Mouse (Mus musculus) kidney, postnatal 25 days (tissue): ENCODE results near the gene Preb.

Experiments used
- DNase-seq, 2 experiments: peaks; one replicate each; pipeline ENCODE4 v3.0.0; 2021; ENCODE audit warnings: mixed read lengths in 2 of 2

The Preb gene

DNA sequence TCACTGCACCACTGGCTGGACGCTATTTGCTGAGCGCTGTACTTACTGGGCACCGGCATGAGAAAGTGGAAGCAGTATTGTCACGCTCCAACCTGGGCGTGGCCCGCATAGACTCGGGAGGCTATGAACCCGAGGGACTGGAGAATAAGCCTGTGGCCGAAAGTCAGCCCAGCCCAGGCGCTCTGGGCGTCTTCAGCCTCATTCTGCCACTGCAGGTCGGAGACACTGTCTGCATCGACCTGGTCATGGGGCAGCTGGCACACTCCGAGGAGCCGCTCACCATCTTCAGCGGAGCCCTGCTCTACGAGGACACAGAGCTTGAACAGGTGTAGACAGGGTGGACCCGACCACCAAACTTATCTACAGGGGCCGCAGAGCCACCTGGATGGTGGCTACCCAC lies 39.5 kb downstream of the Preb start:
- DNase-seq = peak; percentile 47 to 79

DNA sequence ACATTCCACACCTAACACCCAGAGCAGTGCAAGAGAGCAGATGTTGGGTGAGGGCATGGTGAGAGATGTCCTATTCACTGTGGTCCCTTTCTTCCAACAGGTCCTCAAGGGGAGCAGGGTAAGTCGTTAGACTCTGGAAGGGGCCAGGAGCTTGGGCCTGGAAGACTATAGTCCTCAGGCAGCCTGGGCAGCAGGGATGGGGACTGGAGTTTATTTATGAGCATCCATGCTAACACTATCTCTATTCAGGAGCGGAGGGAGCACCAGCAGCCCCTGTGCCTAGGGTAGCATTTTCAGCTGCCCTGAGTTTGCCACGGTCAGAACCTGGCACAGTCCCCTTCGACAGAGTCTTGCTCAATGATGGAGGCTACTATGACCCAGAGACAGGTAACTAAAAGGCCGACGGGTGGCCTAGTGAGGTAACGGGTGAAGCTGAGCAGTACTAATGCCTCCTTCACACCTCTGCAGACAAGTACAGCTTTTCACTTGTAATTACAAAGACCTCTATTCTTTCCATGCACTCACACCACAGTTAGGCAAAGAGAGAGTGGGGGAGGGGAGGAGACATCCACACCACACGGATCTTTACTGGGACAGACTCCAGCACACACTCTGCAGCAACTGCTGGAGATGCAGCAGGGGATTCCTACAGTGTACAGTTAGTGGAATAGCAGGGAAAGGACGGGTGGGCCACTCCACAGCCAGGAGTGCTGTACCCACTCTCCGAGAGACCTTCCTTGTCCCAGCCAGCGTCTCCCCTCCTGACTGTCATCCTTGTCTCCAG lies 40.1 kb downstream of the Preb start:
- DNase-seq = peak in 1 of 2 experiments; percentile 34

DNA sequence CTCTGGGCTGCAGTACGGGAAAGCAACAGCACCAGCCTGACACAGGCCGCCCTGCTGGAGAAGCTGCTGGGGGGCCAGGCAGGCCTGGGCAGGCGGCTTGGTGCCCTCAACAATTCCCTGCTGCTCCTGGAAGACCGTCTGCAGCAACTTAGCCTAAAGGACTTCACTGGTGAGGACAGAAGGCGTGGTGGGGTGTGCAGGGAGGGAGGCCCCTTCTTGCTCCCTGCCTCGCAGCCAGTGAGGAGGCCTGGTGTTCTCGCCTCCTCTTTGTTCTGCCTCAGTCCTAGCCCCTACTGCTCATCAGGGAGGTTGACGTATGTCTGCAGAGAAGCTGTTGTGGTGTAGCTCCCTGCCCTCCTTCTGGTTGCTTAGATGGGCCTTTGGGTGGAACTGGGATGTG lies 41.5 kb downstream of the Preb start:
- DNase-seq = no peak

DNA sequence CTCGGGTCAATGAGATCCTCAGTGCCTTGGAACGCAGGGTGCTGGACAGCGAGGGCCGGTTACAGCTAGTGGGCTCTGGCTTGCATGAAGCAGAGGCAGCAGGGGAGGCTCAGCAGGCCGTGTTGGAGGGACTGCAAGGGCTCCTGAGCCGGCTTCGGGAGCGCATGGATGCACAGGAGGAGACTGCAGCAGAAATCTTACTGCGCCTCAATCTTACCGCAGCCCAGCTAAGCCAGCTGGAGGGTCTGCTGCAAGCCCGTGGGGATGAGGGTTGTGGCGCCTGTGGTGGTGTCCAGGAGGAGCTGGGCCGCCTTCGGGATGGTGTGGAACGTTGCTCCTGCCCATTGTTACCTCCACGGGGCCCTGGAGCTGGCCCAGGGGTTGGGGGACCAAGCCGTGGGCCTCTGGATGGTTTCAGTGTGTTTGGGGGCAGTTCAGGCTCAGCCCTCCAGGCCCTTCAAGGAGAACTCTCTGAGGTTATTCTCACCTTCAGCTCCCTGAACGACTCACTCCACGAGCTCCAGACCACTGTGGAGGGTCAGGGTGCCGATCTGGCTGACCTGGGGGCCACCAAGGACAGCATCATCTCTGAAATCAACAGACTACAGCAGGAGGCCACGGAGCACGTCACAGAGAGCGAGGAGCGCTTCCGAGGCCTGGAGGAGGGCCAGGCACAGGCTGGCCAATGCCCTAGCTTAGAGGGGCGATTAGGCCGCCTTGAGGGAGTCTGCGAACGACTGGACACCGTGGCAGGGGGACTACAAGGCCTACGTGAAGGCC lies 42.1 kb downstream of the Preb start:
- DNase-seq = peak in 1 of 2 experiments; percentile 58

DNA sequence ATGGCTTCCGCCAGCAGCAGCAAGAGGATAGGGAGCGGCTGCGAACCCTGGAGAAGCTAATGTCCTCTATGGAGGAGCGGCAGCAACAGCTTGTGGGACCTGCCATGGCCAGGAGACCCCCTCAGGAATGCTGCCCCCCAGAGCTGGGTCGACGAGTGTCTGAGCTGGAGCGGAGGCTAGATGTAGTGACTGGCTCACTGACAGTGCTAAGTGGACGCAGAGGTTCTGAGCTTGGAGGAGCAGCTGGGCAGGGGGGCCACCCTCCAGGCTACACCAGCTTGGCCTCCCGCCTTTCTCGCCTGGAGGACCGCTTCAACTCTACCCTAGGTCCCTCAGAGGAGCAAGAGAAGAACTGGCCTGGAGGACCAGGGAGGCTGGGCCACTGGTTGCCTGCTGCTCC lies 42.8 kb downstream of the Preb start:
- peak in 1 of 2 experiments; percentile 38 for DNase-seq

DNA sequence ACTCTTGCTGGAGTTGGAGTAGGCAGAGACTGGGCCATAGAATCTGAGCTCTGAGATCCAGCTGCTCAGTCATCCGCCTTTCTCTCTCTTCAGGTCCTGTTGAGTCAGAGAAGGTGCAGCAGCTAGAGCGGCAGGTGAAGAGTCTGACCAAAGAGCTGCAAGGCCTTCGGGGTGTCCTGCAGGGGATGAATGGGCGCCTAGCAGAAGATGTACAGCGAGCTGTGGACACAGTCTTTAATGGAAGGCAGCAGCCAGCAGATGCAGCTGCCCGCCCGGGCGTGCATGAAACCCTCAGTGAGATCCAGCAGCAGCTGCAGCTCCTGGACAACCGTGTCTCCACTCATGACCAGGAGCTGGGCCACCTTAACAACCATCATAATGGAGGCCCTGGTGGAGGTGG lies 43.3 kb downstream of the Preb start:
- DNase-seq = peak in 1 of 2 experiments; percentile 42

DNA sequence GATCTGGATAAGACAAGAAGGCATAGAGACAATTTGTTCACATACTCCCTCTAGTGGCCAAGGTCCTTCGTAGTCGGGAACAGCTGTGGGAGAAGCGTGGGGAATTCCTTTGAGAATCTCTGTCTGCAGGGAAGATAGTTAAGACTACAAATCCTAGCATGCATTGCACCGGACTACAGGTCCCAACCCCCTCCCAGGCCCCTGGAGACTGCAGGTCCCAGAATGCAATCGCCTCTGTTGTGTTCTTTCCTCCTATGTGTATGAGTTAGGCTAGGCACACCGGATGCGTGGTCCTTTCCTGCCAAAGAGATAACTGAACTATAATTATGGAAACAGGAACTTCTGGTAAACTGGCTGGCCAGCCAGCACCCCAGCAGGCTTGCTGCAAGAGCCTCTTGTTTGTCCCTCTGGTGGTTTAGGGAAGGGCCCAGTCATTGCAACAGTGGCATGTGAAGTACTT lies 44.2 kb downstream of the Preb start:
- peak; percentile 92 to 96 for DNase-seq

DNA sequence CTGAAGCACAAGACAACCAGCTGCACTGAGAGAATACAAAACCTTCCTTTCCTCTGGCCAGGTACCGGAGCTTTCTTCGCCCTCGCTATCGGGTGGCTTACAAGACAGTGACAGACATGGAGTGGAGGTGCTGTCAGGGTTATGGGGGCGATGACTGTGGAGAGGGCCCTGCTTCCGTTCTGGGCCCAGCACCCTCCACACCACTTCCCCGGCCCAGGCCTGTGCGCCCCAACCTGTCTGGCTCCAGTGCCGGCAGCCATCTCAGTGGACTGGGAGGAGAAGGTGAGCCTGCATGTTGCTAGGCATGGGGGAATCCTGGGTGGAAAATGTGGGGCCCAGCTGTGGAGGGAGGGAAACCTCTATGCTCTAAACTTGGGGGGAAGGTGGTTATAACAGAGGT lies 44.7 kb downstream of the Preb start:
- no peak for DNase-seq

DNA sequence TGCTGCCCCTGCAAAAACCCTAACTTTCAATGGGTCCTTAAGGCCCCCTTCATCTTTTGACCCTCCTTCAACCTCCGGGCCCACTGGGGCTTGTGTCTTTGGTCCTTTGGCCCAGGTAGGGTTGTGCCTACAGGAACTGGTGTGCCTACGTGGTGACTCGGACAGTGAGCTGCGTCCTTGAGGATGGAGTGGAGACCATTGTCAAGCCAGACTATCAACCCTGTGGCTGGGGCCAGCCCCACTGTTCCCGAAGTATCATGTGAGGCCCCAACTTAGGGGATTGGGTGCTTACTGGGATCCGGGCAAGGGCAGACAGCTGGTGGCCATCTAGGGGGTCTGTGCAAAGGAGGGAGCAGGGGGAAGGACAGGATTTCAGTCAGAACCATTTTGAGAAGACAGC lies 45.3 kb downstream of the Preb start:
- no peak for DNase-seq

DNA sequence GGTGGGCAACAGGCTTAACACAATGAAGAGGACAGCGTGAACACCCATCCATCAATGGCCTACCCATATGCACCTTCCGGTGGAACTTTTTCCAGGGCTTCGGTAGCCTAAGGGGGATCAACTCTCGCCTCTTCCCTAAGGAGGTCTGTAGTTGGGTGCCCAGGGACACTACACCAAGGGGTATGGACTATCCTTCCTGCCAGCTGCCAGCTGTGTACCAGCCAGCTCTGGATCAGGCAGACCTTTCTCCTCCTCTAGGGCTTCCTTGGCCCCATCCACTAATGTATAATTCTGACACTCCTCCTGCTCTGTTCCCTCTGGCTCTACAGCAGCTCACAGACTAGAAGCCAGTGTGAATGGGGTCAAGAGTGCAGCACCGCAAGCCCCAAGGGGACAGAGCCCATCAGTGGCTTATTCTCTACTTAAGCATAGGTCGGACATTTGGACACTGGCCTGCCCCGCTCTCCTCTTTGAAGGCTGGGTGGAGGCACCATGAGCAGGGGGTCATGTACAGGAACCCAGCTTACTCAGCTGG lies 46.0 kb downstream of the Preb start:
- DNase-seq = no peak

DNA sequence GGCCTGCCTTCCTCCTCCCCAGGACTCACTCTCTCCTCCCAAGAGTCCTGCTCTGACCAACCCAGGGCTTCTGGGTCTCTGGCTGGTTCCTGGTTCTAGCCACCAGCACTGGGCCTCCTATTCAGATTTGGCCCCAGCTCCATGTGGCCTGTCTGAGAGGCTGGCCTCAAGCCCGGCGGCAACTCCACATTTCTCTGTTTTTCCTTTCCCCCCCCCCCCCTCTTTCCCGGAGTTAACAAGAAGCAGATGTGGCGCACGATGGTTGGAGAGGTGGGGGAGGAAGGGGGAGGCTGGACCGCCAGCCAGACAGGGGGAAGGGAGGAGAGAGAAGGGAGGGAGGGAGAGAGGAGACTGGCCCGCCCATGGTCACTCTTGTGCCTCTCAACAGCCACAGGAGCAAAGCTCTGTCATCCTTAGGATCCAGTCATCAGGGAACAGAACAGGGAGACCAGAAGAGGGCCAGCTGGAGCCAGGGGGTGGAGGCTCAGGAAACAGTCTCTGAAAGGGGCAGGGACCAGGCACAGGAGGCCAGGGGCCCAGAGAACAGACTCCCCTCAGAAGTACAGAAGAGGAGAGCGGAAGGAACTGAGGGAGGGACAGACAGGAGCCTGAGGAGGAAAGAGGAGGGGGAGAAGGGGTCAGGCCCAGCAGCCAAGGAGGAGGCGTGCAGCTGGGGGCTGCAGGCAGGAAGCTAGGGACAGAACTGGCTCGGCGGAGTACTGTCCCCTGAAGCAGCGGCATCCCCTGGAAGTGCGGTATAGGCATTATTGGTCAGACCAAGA lies 46.9 kb downstream of the Preb start, which contains the start of gene Emilin1:
Emilin1 (plus strand) TSS at position 343 of the 782 bp plus-strand sequence.
- DNase-seq = peak; percentile 63 to 82

DNA sequence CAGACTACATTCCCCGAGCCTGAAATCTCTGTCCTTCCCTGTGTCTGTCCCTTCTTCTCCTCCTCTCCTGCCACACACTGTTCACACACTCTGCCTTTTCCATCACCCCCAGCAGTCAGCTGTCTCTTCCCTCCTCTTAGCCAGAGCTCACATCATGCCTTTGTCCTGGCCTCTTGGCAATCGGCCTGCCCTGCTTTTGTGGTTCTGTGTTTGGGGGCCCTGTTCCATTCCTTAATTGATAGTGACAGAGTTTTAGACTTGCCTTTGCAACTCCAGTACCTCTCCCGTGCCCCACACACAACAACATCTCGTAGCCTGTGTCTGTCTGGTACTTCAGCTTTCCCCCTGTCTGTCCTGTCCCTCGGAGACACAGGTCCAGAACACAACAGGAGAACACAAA lies 48.0 kb downstream of the Preb start:
- DNase-seq = no peak

DNA sequence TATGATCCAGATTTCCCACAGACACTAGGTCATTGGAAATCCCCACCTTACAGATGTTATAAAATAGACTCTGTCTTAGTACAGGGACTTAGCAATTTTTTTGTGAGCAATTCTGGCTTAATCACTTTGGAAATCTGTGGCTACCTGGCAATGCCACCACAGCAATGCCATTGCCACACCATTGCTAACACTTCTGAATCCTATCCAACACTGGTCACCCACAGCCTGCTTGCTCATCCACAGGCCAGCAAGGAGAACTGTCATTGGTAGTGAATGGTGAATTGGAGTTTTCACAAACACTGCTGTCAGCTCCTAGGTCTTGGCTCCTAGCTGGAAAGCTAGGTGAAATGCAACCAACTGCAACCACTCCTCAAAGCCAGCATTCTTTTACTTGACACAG lies 49.7 kb downstream of the Preb start:
- no peak for DNase-seq

DNA sequence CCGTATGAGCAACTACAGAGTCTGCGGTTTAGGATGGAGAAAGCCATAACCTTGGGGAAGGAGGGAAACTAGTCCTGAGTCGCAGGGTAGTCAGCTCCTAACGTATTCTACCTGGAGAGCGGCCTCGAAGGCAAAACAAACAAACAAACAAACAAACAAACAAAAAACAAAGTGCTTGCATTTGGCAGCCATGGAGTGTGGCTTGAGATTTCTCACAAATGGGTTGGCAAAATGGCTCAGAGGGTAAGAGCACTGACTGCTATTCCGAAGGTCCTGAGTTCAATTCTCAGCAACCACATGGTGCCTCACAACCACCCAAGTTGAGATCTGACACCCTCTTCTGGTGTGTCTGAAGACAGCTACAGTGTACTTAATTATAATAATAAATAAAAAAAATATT lies 50.3 kb downstream of the Preb start:
- DNase-seq = no peak

DNA sequence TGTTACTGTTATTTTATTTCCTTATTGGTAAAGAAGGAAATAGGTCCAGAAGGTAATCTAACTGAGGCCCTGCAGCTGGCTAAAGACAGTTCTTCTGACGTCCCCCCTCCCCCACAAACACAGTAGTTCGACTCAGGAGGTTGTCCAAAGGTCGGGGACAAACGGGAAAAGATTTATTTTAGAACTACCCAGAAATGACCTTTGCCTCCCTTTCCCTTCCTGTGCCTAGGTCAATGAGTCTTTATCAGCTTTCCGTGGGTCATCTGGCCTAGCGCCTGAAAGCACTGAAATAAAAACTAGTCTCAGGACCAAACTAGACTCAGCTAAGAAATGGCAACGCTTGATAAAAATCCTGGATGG lies 50.9 kb downstream of the Preb start:
- peak; percentile 85 to 87 for DNase-seq

DNA sequence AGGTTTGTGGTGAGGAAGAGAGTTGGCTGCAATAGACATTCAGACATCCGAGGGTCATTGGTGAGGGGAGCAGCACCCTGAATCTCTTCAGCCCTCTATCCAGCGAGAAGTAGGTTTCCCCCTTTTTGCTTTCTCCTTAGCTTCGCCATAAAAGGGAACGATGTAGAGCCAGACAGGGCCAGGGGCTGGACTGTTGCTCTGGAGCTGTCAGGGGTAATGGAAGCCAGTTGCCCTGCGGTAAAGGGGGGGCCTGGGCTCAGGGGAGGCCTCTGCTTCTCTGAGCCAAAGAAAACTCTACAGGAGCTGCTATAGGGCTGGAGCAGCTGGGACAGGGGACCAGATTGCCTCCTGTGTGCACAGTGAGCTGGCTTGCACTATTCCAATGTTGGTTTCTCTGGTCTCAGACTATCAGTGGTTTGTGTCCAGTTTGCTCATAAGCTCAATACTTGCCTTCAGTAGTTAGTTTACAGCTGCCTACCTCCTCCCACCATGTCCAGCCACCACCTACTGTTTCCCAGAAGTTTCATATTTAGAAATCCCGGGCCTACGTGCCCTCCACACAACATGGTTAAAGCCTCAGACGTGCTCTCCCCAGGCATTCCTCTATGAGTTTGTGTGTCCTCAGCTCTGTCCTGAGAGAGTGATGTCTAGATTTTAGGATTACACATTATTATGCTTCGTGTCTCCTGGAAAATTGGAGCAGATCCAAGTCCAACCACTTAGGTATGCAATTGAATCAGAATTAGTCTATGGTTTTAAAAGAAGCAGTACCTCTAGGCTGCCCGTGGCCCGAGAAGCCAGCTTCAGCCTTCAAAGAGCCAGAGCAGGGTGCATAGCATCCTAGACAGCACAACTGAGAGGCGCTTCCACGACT lies 51.5 kb downstream of the Preb start:
- DNase-seq = peak; percentile 30 to 65

DNA sequence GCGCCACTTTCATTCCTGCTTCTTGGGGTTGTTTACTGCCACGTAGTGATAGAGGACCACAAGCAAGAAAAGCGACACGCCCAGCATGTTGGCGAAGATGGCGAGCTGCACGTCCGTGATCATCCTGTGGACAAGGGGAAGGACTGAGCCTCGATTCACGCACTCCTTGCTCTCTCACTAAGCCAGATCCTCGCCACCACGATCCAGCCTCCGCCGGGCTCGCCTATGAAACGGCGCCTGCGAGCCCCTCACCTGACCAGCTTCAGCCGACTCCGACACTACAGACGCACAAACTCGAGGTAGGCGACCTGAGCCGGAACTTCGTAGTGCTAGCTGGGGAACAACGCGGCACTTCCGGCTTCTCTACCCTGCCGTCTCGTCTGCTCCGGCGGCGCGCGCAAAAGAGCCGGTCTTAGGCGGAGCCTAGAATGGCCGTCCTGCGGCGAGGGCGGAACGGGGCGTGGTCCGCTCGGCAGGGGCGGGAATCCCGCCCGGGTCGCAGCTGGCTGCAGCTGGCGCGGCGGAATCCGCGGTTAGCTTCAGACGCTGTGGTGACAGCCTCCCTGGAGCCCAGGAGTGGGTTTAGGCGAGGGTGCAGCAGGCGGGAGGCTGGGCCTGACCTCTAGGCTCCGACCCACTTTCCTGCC lies 52.6 kb downstream of the Preb start, which contains the start of gene Ost4:
Ost4 (minus strand) TSS at position 376 of the 647 bp plus-strand sequence.
- peak; percentile 98 to 99 for DNase-seq

DNA sequence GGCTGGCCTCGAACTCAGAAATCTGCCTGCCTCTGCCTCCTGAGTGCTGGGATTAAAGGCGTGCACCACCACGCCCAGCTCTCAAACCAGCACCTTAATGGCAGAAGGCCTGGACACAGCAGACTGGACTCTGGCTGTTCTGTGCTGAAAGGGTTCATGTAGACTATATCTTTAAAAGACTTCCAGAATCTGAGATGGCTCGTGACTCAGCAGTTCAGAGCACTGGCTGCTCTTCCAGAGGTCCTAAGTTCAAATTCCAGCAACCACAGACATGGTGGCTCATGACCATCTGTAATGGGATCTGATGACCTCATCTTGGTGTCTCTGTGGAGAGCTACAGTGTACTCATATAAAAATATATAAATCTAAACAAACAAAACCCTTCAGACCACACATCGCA lies 58.3 kb downstream of the Preb start:
- no peak for DNase-seq
